ENCODE assay signal across 30 mouse cellular contexts in the genomic region with DNA sequence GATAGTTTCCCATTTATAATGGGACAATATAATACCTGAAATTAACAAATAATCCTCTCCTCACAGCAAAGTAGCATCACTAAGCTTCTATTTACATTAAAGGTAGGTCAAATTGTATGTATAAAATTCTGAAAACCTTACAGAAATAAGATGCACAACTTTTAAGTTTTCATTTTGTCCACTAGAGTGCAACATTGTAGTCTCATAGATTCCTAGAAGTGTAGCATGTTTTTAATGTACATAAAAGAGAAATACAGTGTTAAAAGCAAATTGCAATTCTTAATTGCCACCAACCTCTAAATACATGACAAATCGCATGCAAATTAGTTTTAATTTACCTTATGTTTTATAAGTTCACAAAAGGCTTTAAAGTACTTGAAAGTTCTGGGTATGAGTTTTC.
A peak's percentile ranks its signal among the peaks of the same experiment; 100 is the strongest.
DNase-seq lines count a peak whose midpoint lies in the region; ATAC-seq and TF ChIP-seq lines count a peak whose summit lies in the region.
"Had no signal": no experiment of that assay in that cellular context is flagged by ENCODE, and none has a peak within 500 bp of the region (broad histone marks: within the 10 kb centered on the region; RNA-seq: fewer than 3 reads in every experiment).

No protein-coding gene starts in this region.

- intact Hi-C loops in heart, postnatal 14 days (cut with DNase I): loop anchor here (5.0 kb wide), 1 partner anchor 1397 kb away; no protein-coding TSS in a partner anchor

- WGBS in heart, postnatal 0 days: 45% methylated on average over 1 of the region's 1 CpGs

- no peak overlapping the region for H3K9ac ChIP-seq in heart, postnatal 0 days (replicated peaks; ENCODE audit: low read depth, low read length)
- H3K9ac ChIP-seq: embryonic facial prominence, embryonic 13.5 days; heart, embryonic 13.5 days; liver, embryonic 12.5 days; liver, postnatal 0 days; neural tube, embryonic 12.5 days had no signal

- no peaks in the 10 kb centered on the region for H3K27me3 ChIP-seq in heart, postnatal 0 days (ENCODE audit: control insufficient read depth, insufficient read depth, low read length)
- H3K27me3 ChIP-seq: CH12.LX; embryonic facial prominence, embryonic 13.5 days; heart, embryonic 13.5 days; liver, embryonic 12.5 days; neural tube, embryonic 12.5 days had no signal

- TF ChIP-seq CTCF in heart, postnatal 0 days (IDR thresholded peaks at IDR 0.05; ENCODE audit: low read depth): peak; percentile 32
- peak; percentile 77 for TF ChIP-seq CTCF in layer of hippocampus, adult 2 months (conservative IDR thresholded peaks at IDR 0.05)

- no peak overlapping the region for H3K27ac ChIP-seq in heart, postnatal 0 days (ENCODE audit: low read depth)
- no peak overlapping the region for H3K27ac ChIP-seq in layer of hippocampus, adult 2 months
- H3K27ac ChIP-seq: embryonic facial prominence, embryonic 13.5 days; forebrain, embryonic 10.5 days; gastrocnemius, adult 2 months; heart, embryonic 13.5 days; liver, embryonic 12.5 days; macrophage; neural tube, embryonic 12.5 days had no signal

- H3K36me3 ChIP-seq in heart, postnatal 0 days (replicated peaks; ENCODE audit: control insufficient read depth, insufficient read depth, low read length): no peaks in the 10 kb centered on the region
- H3K36me3 ChIP-seq: embryonic facial prominence, embryonic 13.5 days; forebrain, embryonic 10.5 days; heart, embryonic 13.5 days; liver, embryonic 12.5 days; neural tube, embryonic 12.5 days had no signal

- H3K4me1 ChIP-seq in heart, postnatal 0 days (ENCODE audit: control insufficient read depth, insufficient read depth): no peaks in the 10 kb centered on the region
- H3K4me1 ChIP-seq: embryonic facial prominence, embryonic 13.5 days; forebrain, embryonic 10.5 days; liver, embryonic 12.5 days; neural tube, embryonic 12.5 days had no signal

- ATAC-seq in heart, postnatal 0 days (ENCODE audit: insufficient read depth, low read depth): no peak
- ATAC-seq: activated CD4-positive, CD25-positive, alpha-beta regulatory T cell, adult 4 months; liver, embryonic 12.5 days; liver, postnatal 0 days; lung, postnatal 0 days; midbrain, embryonic 16.5 days had no signal

- no peak for TF ChIP-seq EP300 in heart, postnatal 0 days (IDR thresholded peaks at IDR 0.05; ENCODE audit: low read depth)

- no peak overlapping the region for H3K4me2 ChIP-seq in heart, postnatal 0 days (ENCODE audit: low read depth, low read length)
- H3K4me2 ChIP-seq: embryonic facial prominence, embryonic 13.5 days; heart, embryonic 13.5 days; liver, embryonic 12.5 days; neural tube, embryonic 12.5 days had no signal

- DNase-seq in heart, postnatal 0 days (ENCODE audit: low spot score): no peak
- no peak for DNase-seq in heart, postnatal 14 days
- no peak for DNase-seq in layer of hippocampus, adult 2 months (ENCODE audit: low spot score in 2 of 2)
- no peak for DNase-seq in layer of hippocampus, adult 9-10 months (ENCODE audit: low spot score)
- DNase-seq in 416B (ENCODE audit: low read depth): peak; percentile 0
- peak; percentile 42 for DNase-seq in brain, adult 2 months (ENCODE audit: low read depth, low spot score)
- no peak for DNase-seq in thymus, postnatal 0 days (ENCODE audit: low spot score)
- DNase-seq: adrenal gland, adult 8-10 months; cerebellum, adult 11-12 months; cerebellum, adult 9-11 months; gastrocnemius, adult 2 months; gastrocnemius, postnatal 36 days; kidney, adult 9 months; kidney, postnatal 14 days; left cerebral cortex, postnatal 4 days; liver, postnatal 0 days; right cerebral cortex, postnatal 4 days; thymus, adult 2 months; thymus, postnatal 4 days had no signal

- H3K4me3 ChIP-seq in heart, postnatal 0 days (ENCODE audit: low read depth, low read length): no peak overlapping the region
- H3K4me3 ChIP-seq in layer of hippocampus, adult 2 months: no peak overlapping the region
- H3K4me3 ChIP-seq: embryonic facial prominence, embryonic 13.5 days; forebrain, embryonic 10.5 days; gastrocnemius, adult 2 months; heart, embryonic 13.5 days; liver, embryonic 12.5 days; myocyte; neural tube, embryonic 12.5 days had no signal

- no peaks in the 10 kb centered on the region for H3K9me3 ChIP-seq in heart, postnatal 0 days (replicated peaks; ENCODE audit: control insufficient read depth, low read length)
- H3K9me3 ChIP-seq: embryonic facial prominence, embryonic 13.5 days; forebrain, embryonic 10.5 days; heart, embryonic 13.5 days; liver, embryonic 12.5 days; neural tube, embryonic 12.5 days had no signal

Comparison
In these comparisons a context has a peak if more than half of its experiments do, and no peak if none do; other contexts are left out.
1. DNase-seq: peak in 416B (single experiment) and brain, adult 2 months (single experiment); none in heart, postnatal 0 days (single experiment), heart, postnatal 14 days (0 of 2), layer of hippocampus, adult 2 months (0 of 2), layer of hippocampus, adult 9-10 months (single experiment) and thymus, postnatal 0 days (single experiment).